Mouse (Mus musculus) MEL-GATA-1-ER (cell line): ENCODE measurements at regions not wholly inside any gene's neighbourhood (a gene's known extent, or its start where the extent isn't known, plus 50 kb on each side); places are given as distances from the start of the nearest gene placed in this dataset.
A peak's percentile ranks its signal among the peaks of the same experiment; 100 is the strongest.
"Not testable (repeated sequence)": the region's sequence is repeated elsewhere in the genome, so short reads cannot be mapped to it uniquely, and the experiment has no call there.

Experiments
- DNase-seq: peaks from one replicate; pipeline ENCODE4 v3.0.0-alpha.2; 2012; ENCODE audit warnings: low read depth; ENCODE audit errors: extremely low read depth

GRCm38 (mm10) chr6:7790040-7790439 lies 54.6 kb upstream of the C1galt1 start:
- no peak for DNase-seq

- DNase-seq, result no peak
Measured at GRCm38 (mm10) chr6:7789071-7789470, 55.6 kb upstream of the C1galt1 start.

GRCm38 (mm10) chr6:7785407-7785806 lies 59.2 kb upstream of the C1galt1 start:
- DNase-seq, result no peak

GRCm38 (mm10) chr6:7783059-7783458 lies 61.6 kb upstream of the C1galt1 start:
- DNase-seq, result peak; percentile 76

GRCm38 (mm10) chr6:7779959-7780358 lies 64.7 kb upstream of the C1galt1 start:
- no peak for DNase-seq

- DNase-seq, result peak; percentile 78
Measured at GRCm38 (mm10) chr6:7778642-7779404, 65.8 kb upstream of the C1galt1 start.

- no peak for DNase-seq
Measured at GRCm38 (mm10) chr6:7768421-7768820, 75.4 kb upstream of the Asns start.

- no peak for DNase-seq
Measured at GRCm38 (mm10) chr6:7767631-7768030, 74.6 kb upstream of the Asns start.

- no peak for DNase-seq
Measured at GRCm38 (mm10) chr6:7759385-7759784, 66.3 kb upstream of the Asns start.

GRCm38 (mm10) chr6:7753895-7754294 lies 60.8 kb upstream of the Asns start:
- no peak for DNase-seq

- DNase-seq, result no peak
Measured at GRCm38 (mm10) chr6:7752885-7753611, 60.0 kb upstream of the Asns start.

GRCm38 (mm10) chr6:7748536-7748935 lies 55.5 kb upstream of the Asns start:
- no peak for DNase-seq

- DNase-seq, result not testable (repeated sequence)
Measured at GRCm38 (mm10) chr6:7744257-7744656, 51.2 kb upstream of the Asns start.
